Mouse (Mus musculus) megakaryocyte, embryonic 14.5 days (primary cell): Measurements from ENCODE around the gene Olfr522.

ENCODE experiments used
- FLI1 ChIP-seq: IDR thresholded peaks from 2 replicates; pipeline ENCODE4 v1.6.1; 2012; ENCODE audit warnings: low read length, inconsistent platforms, mixed read lengths
- GATA1 ChIP-seq: IDR thresholded peaks from 3 replicates; pipeline ENCODE4 v1.6.1; 2012; ENCODE audit warnings: mixed read lengths, low read length, inconsistent platforms, borderline replicate concordance

DNA sequence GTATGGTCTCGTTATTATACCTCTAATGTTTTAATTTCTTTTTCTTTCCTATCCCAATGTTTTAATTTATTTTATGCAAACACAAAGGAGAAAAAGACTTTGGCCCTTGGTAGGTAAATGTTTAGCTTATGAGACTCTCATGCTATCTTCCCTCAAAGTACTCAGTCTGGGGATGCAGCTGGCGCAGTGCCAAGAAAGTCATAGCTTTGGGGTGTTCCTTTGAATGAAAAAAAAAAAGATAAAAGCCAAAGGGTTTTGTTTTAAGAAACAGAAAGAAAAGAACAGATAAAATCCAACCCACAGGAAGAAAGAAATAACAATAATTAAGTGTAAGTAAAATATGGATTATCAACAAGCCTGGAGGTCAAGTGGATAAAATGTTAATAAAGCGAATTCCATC lies 44.1 kb upstream of the Olfr522 start:
- no peak for TF ChIP-seq GATA1
- TF ChIP-seq FLI1, result no peak
